Mouse (Mus musculus) heart, adult 18-20 months (tissue): ENCODE results near the gene Map2k4. TPM values are rescaled to one million over a fixed set of nuclear protein-coding genes. Genes with fewer than 3 reads are reported as not detected.

Experiments
- DNase-seq, 2 experiments: peaks; one replicate each; pipeline ENCODE4 v3.0.0; 2021 to 2022; ENCODE audit warnings: mixed read lengths in 1 of 2
- total RNA-seq, 2 experiments: library from RNA; stranded (reverse); gene quantifications; 2 replicates each; pipeline ENCODE4 v1.2.3; 2021

The Map2k4 gene
- total RNA-seq, 2 experiments from 2014 or later, result 42.1 to 43.9 TPM

DNA sequence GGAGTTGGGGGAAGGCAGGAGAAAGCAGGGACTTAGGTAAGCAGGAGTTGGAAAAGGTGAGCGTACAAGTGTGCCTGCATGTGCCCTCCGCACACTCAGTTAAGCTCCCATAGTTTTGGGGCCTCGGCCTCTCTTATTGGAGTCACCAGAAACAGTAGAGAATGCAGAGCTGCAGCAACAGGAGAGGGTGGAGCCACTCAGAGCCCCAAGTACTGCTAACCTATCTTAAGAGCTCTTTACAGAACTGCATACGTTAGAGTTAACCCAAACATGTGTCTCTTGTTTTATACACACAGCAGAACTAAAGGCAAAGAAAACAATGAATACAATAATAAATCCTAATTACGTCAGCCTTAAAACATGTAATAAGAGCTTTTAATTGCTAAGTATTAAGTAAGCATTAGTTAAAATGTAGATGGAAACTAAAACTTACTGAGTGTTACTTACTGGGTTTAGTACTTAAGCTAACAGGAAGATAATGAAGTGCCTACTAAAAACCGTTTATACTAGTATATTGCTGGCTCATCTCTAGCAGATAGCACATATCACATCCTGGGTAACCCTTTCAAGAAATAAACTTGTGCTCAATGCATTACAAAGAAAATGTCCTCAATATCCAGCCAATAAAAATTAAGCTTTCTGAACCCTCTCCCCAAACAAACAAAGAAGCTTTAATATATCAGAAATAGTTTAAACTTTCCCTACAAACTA is 14.0 kb downstream of the Map2k4 start:
- DNase-seq, result no peak

DNA sequence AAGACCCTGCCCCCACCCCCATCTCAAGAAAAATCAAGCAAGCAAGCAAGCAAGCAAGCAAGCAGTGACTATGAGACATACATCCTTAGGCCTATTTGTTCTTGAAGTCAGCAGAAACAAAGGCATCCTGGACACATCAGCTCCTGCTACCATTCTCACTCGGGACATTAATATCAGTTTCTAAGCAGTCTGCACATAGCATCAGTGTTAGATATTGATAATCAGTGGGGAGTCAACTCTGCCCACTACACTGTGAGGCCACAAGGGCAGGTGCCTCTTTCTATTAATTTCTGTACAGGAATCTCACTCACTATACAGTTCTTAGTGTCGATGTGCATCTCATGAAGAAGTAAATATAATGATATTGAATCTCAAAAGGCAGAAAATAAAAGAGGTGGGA is 14.6 kb downstream of the Map2k4 start:
- no peak for DNase-seq

DNA sequence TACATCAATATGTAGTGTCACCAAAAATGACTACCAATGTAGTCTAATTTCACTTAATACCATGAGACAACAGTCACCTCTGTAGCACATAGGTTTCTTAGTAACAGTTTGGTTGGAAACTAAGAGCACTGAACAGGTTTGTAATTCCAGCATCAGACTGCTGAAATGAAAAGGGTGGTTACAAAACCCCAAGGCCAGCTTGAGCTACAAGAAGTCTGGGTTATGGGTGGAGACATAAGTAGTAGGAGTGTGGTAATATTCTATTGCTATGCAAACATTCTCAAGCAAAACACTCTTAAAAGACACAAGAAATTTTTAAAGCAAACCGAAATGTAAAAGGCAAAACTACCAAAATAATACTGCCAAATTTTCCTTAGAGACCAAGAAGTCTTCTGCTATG is 16.6 kb downstream of the Map2k4 start:
- no peak for DNase-seq

DNA sequence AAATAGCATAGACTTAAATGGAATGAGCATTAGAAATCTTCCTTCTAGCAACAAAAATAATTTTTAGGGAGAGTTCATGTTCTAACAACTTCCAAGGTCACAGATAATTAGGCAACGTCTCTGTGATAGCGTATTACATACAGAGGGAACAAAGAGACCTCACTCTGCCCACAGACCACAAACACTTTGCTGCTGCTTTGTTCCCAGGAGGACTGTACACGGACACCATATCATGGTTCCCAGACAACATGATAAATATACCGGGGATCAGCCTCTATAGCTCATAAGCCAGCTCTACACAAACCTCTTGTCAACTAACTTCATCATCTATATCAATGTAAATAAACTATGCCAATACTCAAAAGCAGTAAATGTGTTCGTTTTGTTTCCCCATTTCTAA is 18.1 kb downstream of the Map2k4 start:
- DNase-seq, result no peak

DNA sequence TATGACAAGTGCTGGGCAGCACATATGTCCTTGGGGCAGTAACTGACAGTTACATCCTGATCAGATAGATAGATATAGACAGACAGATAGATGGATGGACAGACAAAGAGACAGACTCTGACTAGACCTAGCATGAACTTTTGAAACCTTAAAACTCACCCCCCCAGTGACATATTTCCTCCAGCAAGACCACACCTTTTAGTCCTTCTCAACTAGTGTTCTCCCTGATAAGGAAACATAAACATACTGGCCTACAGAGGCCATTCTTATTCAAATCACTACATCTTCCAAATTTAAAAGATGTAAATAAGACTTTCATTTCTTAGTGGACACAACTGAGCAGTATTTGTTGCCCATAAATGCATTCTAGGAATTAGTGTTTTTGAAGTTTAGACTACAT is 19.7 kb downstream of the Map2k4 start:
- no peak for DNase-seq

DNA sequence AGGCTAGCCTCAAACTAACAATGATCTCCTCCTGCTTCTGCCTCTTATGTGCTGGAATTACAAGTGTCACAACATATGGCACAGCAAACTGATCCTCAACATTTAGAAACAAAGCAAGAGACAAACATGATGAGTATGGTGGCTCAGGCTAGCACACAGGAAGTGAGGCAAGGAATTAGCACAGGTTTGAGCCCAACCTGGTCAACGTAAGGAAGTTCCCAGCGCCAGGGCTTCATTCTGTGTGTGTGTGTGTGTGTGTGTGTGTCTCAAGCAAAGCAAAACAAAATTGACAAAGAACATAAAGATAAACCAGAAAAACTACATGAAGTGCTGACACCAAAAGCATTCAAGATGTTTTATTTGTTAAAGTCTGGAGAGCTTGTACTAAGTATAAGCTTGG is 27.2 kb downstream of the Map2k4 start:
- DNase-seq, result no peak

DNA sequence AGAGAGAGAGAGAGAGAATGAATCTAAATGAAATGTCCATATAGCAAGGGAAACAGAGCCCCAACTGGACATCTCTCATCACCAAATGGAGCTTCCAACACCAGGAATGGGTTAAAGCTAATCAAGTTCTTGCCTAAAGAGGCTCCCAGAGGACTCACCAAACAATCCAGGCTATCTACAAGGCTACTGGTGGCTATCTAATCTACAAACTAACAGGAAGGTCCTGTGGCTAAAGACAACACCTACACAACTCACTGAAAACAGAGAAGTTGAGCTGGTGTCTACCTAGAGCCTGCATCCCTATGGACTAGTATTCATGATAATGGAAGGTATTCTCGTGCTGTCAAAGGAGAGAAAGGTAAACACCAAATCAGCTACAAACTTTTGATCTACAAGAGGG is 28.7 kb downstream of the Map2k4 start:
- no peak for DNase-seq

DNA sequence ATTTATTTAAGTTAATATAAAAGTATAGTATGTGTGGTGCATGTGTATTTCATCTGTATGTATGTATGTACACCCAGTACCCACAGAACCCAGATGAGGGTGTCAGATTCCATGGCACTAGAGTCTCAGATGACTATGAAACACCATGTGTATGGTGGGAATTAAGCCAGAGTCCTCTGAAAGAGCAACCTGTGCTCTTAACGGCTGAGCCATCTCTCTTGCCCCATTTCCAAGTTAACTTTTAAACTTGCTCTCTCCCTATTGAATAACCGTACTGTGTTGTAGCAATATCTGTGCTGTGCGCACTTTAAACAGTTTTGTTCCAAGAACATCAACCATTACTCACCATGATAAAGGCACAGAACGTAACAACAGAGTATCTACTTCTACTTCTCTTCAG is 33.9 kb downstream of the Map2k4 start:
- DNase-seq, result no peak

DNA sequence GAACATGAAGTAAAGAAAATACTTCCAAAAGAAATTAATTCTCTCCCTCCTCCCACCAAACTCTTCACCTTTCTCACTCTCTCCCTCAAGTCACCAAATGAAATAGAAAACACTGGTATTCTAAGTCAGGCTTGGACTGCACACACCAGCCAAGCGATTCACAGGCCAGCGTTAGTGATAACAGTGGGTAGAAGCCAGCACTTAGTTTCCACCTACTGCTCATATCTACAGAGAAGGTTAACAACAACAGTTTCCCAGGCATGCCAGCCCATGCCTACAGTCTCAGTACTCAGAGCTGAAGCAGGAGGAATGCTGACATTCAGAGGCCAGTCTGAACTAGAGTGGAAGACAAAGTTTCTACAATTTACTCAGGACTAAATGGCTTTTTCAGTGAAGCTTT is 34.5 kb downstream of the Map2k4 start:
- peak; percentile 17 to 42 for DNase-seq

DNA sequence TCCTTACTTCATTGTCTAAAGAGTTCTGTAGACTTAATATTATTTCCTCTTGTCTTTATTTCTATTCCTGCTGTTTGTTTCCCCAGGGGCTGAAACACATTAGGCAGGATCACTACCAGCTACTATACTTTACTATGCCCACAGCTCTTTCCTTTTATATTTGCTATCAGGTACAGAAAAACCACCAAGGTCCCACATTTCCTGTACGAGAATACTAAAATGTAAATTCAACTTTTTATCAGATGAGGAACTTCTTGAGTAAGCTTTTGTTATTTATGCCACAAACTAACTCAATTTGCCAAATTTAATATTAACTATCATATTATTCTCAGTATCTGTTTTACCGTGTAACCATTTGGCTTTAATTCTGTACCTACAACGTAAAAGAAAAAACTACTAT is 37.6 kb downstream of the Map2k4 start:
- no peak for DNase-seq

DNA sequence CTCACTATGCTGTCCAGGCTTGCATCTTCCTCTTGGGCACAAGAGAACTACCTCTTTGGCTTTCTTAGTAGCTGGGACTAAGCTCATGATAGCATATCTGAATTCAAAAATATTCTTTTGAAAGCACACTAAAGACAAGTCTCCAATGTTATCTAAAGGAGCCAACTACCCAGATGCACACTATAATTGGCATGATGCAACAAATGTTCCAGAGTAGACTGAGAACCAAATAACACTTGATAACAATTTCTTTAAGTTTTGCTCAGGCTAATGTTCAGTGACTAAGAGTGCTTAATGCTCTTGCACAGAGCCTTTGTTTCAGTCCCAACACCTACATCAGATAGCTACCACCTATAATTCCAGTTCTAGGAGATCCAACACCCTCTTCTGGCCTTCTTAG is 40.7 kb downstream of the Map2k4 start:
- no peak for DNase-seq

DNA sequence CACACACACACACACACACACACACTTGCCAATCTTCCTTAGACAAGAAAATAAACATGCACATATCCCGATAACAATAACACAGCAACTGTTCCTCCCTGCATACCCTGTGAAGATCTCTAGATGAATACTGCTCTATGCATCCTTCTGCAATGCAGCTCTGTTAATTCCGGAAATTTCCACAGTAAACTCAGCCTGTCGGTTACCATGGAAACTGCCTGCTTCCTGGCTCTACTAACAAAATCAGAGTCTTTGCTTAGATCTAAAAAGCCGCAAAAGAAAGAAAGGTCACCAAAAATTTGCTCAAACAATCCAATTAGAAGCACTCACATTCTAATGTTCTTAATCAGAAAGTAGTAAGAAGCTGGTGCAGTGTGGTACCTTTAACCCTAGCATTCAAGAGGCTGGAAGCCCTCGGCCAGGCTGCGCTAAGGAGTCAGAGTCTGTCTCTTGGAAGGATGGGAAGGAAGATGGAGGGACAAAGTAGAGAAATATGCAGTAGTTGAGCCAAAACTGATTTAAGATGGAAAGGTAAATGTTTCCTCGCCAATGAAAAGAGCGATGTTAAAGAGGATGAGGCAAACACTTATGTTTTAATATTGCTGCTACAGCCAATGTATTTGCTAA is 42.3 kb downstream of the Map2k4 start:
- no peak for DNase-seq

DNA sequence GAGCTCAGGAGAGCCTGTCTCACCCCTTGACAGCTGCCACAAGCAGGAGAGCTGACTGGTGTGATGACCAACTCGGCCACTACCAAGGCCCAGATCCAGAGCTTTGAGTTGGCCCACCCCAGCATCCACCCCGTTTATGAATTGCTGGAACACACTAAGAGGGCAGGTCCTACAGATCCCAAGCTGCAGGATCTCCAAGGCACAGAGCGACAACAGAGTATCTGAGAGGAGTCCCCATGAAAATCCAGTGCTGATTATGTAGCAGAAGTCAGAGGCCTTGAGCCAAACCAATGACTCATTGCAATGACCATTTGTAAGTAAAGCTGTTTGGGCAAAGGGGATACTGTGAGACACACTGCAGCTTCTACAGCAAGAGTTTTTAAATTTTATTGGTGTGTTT is 44.2 kb downstream of the Map2k4 start:
- peak; percentile 48 to 54 for DNase-seq

DNA sequence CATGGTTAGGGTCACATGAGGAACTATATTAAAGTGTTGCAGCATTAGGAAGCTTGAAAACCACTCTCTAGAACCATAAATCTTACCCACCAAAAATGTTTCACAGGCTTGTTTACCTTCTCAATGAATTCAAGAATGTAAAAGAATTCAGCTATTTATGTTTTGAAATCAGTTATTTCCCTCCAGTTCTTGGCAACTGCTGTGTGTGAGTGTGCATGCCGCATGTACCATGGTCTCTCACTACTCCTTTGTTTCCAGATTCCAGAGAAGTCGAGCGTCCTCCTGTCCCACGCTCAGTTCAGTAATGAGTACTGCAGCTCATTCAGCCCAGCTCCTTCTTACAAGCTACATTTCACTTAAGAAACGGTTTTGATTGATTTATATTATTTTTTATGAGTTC is 47.3 kb downstream of the Map2k4 start:
- no peak for DNase-seq

DNA sequence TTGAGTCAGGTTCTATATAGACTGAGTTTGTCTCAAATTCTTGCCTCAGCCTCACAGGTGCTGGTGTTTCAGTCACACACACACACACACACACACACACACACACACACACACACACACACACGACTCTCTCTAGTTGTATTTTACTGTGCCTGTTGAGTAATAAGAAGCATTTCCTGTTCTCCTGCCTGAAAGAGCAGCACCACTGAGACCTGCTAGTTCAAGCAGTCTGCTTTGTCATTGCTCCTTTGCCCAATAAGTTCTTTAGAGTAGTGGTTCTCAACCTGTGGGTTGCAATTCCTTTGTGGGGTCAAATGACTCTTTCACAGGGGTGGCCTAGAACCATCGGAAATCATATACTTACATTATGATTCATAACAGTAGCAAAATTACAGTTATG is 47.7 kb downstream of the Map2k4 start:
- DNase-seq, result no peak

DNA sequence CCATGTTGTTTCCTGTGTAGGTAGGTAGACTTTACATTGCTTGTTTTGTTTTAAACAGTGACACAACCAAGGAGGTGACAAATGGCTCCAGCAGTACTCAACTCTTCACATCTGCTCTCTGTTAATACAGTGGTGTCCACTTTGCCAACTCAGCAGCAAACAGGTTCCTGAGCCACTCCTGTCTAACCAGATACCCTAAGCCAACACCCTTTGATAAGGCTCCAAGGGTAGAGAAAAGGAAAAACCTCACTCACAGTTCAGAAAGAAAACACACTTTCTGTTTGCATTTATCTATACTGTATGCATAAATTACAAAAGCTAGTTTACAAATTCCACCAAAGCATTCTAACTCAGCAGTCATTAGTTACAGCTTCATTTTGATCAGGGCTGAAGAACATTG is 48.2 kb downstream of the Map2k4 start:
- no peak for DNase-seq

DNA sequence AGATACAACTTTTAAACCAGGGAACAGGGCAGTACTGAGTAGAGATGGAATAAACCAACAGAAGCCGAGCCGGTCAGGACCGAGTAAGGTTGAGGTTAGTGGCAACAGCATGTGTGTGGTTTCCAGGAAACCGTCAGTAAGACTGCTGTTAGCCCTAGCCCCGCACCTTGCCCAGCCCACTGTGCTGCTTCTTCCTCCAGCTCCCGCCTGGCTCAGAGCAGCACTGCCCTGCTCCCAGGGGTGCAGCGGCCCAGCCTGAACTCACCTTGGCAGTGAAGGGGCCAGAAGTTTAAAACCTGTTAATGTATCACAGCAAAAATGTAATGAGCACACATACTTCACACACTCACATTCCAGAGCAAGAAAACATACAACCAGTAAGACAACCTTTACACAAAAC is 53.4 kb downstream of the Map2k4 start:
- DNase-seq, result no peak

DNA sequence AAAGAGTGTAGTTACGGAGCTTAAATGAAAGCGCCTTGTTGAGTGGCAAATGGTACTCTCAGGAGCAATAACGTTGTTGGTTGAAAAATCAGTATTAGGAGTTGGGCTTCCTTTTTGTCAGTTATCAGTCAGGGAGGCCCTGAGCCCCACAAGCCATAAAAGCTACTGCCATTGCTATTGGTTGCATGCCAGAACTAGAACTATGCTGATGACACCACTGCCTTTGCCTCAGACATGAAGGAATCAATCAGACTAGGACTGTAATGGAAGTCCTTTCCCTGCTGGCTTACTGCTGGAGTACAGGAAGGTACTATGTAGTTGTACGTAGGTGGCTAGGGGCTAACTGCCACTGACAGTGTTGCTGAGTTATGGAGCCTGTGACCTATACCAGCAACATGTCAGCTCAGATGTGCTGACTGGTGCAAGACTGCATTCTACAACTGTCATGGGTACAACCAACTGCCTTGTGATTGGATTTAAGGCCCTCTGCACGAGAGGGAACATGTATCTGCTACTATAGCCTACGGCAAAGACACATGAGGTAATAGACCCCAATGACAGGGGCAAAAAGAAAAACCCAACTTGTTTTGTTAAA is 58.4 kb downstream of the Map2k4 start:
- no peak for DNase-seq

DNA sequence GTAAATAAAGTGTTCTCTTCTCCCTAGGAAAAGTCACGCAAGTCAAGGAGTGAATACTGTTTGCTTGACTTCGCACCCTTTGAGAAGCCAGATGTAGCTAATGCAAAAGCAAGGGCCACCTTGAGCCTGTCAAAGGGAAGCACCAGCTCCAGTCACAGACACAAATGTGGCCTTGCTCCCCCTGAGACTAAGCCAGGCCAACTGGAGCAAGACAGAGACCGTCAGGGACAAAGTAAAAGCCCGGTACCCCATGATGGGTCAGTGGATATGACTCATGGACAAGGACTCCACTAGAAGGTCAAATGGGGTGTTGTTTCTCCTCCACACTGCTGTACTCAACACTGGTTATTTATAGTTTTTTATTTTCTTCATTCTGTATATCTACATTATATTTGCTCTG is 59.2 kb downstream of the Map2k4 start:
- no peak for DNase-seq

DNA sequence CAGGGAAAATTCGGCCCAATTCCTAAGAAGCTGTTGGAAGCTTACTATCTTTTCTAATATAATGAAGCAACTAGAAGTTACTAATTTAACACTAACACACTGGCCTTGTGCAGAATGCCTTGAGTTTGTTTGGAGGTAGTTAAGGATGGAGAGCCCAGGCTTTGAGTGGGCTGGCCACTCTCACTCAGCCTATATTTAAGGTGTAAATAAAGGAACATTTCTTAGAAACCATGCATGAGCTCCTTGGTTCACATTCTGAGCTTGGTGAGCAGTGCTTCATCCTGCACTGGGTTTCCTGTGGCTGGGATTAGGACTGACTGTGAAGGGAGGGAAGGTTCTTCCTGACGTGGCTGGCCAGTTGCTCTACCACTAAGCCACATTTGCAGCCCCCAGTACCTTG is 64.4 kb downstream of the Map2k4 start:
- DNase-seq, result no peak

DNA sequence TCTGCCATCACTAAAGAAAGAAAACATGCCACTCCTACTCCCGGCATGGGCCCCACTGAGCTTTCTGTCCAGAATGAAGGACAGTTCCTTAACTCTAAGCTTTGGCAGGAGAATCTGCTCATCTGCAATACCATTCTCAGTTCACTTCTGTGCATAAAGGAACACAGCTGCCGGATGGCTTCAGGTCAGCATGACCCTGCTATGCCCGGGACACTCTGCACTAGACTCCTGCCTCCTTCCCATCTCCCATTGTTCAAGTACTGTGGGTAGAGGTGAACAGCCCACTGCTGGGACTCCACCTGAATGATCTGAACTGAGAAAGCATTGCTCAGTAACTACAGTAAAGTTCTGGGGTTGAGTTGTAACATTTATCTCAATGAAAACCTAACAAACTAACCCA is 66.5 kb downstream of the Map2k4 start:
- DNase-seq, result peak in 1 of 2 experiments; percentile 17

DNA sequence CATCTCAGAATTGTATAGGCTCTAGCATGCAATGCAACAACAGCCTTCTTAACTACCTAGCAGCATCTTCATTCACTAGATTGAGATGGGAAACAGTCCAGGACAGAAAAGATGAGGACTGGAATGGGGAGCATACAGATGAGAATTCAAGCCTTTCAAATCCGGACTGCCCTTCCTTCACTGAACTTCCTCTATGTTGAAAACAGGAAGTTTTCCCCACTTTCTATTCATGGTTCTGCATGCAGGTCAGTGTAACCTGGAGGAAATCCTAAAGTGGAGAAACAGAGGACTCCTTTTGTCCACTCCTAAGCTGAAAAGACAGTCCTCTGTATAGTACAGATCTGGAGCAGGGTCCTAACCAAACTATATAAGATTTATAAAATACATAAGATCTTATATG is 68.1 kb downstream of the Map2k4 start:
- DNase-seq, result peak in 1 of 2 experiments; percentile 12

DNA sequence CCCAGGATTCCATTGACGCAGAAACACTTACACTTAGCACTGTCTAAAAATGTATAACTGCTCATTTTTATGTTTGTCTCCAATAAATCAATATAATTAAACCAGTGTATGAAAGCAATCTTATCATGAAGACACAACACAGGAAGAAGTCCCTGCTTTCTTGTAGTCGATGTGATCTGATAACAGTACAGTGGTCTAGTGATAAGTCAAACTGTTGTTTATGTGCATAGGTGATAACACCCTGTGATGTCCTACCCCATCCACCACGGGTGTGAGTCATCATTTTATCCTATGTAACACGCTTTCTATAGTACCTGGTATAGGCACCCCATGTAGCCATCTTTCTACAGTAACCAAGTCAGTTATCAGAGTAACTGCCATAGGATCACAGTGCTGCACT is 74.3 kb downstream of the Map2k4 start:
- DNase-seq, result no peak

DNA sequence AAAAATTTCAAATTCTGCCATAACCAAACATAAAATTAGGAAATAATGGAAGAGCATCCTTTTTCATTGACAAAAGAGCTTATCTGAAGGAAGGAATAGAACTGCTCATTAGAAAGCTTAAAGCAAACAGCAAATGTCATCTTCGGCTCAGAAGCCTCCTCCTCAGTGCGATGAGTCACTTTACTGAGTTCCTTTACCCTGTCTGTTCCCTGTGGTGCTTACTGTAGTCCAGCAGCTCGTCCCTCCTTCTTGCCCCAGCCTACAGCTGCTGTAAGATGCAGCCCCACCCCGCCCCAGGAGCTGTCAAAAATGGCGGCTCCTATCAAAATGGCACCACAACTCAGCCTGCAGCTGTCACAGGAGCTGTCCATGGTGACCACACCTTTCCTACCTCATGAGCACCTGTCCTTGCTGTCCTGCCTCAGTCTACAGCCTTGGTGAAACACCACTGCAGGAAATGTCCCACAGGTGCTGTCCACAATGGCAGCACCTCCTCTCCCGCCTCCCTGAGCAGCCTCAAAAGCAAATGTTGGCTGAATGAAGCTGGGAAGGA is 75.3 kb downstream of the Map2k4 start:
- no peak for DNase-seq
